Mouse (Mus musculus) limb, embryonic 14.5 days (tissue): Measurements from ENCODE around the gene Syk. TPM values are rescaled to one million over a fixed set of nuclear protein-coding genes. Genes with fewer than 3 reads are reported as not detected.

ENCODE experiments used
- ATAC-seq: fragments of 200-750 bp; cut with Nextera tagmentation; 2 replicates; pipeline ENCODE4 v1.8.0; 2017; ENCODE audit warnings: low read depth, moderate number of reproducible peaks, moderate TSS enrichment; ENCODE audit not compliant: low FRiP score
- DNase-seq: peaks from one replicate; pipeline ENCODE4 v3.0.0-alpha.2; 2015; ENCODE audit warnings: low spot score
- H3K27ac ChIP-seq: fragments of 300-500 bp; sonication (generic); replicated peaks from 2 replicates; pipeline ENCODE4 v1.5.1; 2014; ENCODE audit warnings: low read depth, mild to moderate bottlenecking, low read length, moderate library complexity, mixed read lengths
- H3K27me3 ChIP-seq: fragments of 300-500 bp; sonication (generic); 2 replicates; pipeline ENCODE4 v1.6.1; 2014; ENCODE audit warnings: low read length, mixed read lengths; ENCODE audit not compliant: control insufficient read depth, insufficient read depth
- H3K36me3 ChIP-seq: fragments of 300-500 bp; sonication (generic); 2 replicates; pipeline ENCODE4 v1.6.1; 2014; ENCODE audit warnings: mild to moderate bottlenecking, low read length, moderate library complexity, mixed read lengths; ENCODE audit not compliant: control insufficient read depth, insufficient read depth
- H3K4me1 ChIP-seq: fragments of 300-500 bp; sonication (generic); 2 replicates; pipeline ENCODE4 v1.6.1; 2014; ENCODE audit warnings: antibody characterized with exemption, low read length, mixed read lengths; ENCODE audit not compliant: control insufficient read depth, insufficient read depth
- H3K4me2 ChIP-seq: fragments of 300-500 bp; sonication (generic); replicated peaks from 2 replicates; pipeline ENCODE4 v1.6.1; 2014; ENCODE audit warnings: low read depth, mild to moderate bottlenecking, low read length, moderate library complexity; ENCODE audit not compliant: severe bottlenecking
- H3K4me3 ChIP-seq: fragments of 300-500 bp; sonication (generic); replicated peaks from 2 replicates; pipeline ENCODE4 v1.5.1; 2014; ENCODE audit warnings: low read length
- H3K9ac ChIP-seq: fragments of 300-500 bp; sonication (generic); 2 replicates; pipeline ENCODE4 v1.6.1; 2014; ENCODE audit warnings: mild to moderate bottlenecking, low read depth, low read length, moderate library complexity; ENCODE audit not compliant: severe bottlenecking
- H3K9me3 ChIP-seq: fragments of 300-500 bp; sonication (generic); 2 replicates; pipeline ENCODE4 v1.6.1; 2016; ENCODE audit warnings: low read length; ENCODE audit not compliant: control insufficient read depth
- POLR2A ChIP-seq: fragments of 200-500 bp; IDR thresholded peaks from 2 replicates; pipeline ENCODE4 v1.8.0; 2012; ENCODE audit warnings: inconsistent platforms, mild to moderate bottlenecking, moderate library complexity, borderline replicate concordance; ENCODE audit not compliant: insufficient read depth, insufficient read length; ENCODE audit errors: extremely low read depth
- WGBS: fragments of 180-500 bp; shearing (Covaris S2); extraction: QIAGEN DNeasy Blood & Tissue Kit; methylation state at CpG from one replicate; pipeline ENCODE4 v1.1.7; 2014; 5-methylcytosine and 5-hydroxymethylcytosine counted together
- polyA plus RNA-seq, 2 experiments: library from polyadenylated mRNA; depleted of rRNA in 1 of 2; stranded (reverse) in 1 of 2; unstranded in 1 of 2; fragments of >200 nt; fragmentation: Nextera tagmentation in 1 of 2; extraction: Ambion mirVana in 1 of 2; gene quantifications; 2 replicates each; pipeline versions ENCODE4 v1.2.1 to v1.2.3; 2012 to 2014

The Syk gene
- polyA plus RNA-seq, 2 experiments = 3.3 to 3.5 TPM

DNA sequence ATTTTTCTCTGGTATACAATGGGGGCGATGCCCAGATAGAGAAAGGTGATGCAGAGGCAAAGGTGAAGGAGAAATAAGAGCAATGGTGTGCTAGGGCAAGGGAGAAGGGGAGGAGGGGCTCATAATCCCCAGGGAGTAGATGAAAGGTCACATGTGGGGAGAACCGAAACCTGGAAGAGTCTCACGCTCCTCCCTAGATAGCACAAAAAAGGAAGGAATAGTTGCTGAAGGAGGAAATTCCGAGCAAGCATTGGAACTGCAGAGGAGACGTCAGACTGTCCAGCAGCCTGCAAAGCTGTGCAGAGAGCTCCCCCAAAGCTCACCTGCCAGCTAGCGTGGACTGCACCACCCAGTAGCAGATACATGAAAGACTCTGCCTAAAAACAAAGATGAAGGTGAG is 7.5 kb upstream of the Syk start:
- no peak overlapping the region for H3K4me3 ChIP-seq
- H3K9me3 ChIP-seq = no peaks in the 10 kb centered on the region
- TF ChIP-seq POLR2A = no peak
- 76% methylated on average over 6 of the region's 6 CpGs for WGBS
- DNase-seq = no peak
- no peak for ATAC-seq
- no peak overlapping the region for H3K9ac ChIP-seq
- H3K4me1 ChIP-seq = no peaks in the 10 kb centered on the region
- no peaks in the 10 kb centered on the region for H3K27me3 ChIP-seq
- no peak overlapping the region for H3K27ac ChIP-seq
- H3K4me2 ChIP-seq = no peak overlapping the region
- H3K36me3 ChIP-seq = no peaks in the 10 kb centered on the region

- Histone ChIP-seq H3K9me3 (no peaks in the 10 kb centered on the region), H3K9ac (no peak overlapping the region), H3K4me1 (no peaks in the 10 kb centered on the region), H3K36me3 (no peaks in the 10 kb centered on the region), H3K4me2 (no peak overlapping the region), H3K27me3 (no peaks in the 10 kb centered on the region), H3K27ac (no peak overlapping the region), H3K4me3 (no peak overlapping the region)
- no peak for TF ChIP-seq POLR2A
- DNase-seq (no peak), ATAC-seq (no peak)
- WGBS = 63% methylated on average over 7 of the region's 7 CpGs
These were observed 6.9 kb upstream of the Syk start for GRCm38 (mm10) chr13:52576021-52576614.

DNA sequence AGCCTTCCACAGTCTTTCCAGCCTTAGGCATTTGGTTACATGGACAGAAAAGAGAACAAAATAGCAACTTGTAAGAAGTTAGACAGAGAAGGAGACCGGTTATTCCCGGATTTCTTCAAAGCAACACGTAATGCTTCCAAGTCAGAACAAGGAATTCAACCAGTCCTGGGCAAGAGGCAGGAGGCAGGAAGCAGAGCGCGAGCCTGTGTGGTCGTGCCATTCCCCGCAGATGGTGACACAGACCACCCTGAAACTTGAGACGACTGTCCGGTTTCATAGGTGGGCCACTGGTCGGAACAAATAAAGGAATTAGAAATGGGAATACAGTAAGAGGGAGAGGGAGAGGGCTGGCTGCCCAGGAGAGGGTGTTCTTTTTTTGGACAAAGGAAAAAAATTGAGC is 6.1 kb upstream of the Syk start:
- no peak for ATAC-seq
- H3K9ac ChIP-seq = no peak overlapping the region
- no peak for DNase-seq
- no peaks in the 10 kb centered on the region for H3K9me3 ChIP-seq
- H3K4me2 ChIP-seq = no peak overlapping the region
- no peak overlapping the region for H3K27ac ChIP-seq
- H3K4me1 ChIP-seq = no peaks in the 10 kb centered on the region
- H3K36me3 ChIP-seq = no peaks in the 10 kb centered on the region
- no peak overlapping the region for H3K4me3 ChIP-seq
- no peak for TF ChIP-seq POLR2A
- 15% methylated on average over 10 of the region's 10 CpGs for WGBS
- H3K27me3 ChIP-seq = no peaks in the 10 kb centered on the region

DNA sequence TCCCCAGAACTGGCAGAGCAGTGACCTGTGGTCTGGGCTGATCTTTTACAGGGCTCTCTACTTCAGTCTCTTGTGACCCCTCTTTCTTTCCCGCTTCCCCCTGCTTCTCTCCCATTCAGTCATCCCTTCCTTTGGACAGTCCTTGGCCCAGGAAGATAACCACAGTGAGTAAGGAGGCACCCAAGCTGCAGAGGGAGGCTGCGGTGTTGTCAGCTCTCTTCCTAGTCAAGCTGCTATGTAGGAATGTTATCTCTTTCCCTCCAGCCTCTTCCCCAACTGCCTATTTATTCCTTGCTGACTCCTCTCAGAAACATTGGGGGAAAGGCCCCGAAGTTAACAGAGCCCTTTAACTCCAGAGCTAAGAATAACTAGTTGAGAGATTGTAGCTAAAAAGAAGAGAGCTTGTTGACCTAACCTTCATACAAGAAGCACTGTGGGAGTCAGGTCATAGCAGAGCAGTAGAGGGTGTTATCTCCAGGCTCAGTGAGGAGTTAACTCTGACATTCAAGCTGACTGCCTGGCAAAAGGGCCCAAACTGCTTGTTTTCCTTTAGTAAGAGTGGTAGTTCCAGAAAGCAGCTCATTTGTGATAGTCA is 5.5 kb upstream of the Syk start:
- 79% methylated on average over 3 of the region's 3 CpGs for WGBS
- TF ChIP-seq POLR2A = no peak
- ATAC-seq (no peak), DNase-seq (no peak)
- Histone ChIP-seq H3K9me3 (no peaks in the 10 kb centered on the region), H3K36me3 (no peaks in the 10 kb centered on the region), H3K27me3 (peaks cover 2% of the 10 kb centered on the region; the same call in 1 of the 2 replicates), H3K27ac (no peak overlapping the region), H3K4me1 (no peaks in the 10 kb centered on the region), H3K9ac (no peak overlapping the region), H3K4me2 (no peak overlapping the region), H3K4me3 (no peak overlapping the region)

GRCm38 (mm10) chr13:52577939-52578338 is 5.0 kb upstream of the Syk start:
- Histone ChIP-seq H3K4me3 (no peak overlapping the region), H3K9ac (no peak overlapping the region), H3K4me1 (no peaks in the 10 kb centered on the region), H3K36me3 (no peaks in the 10 kb centered on the region), H3K4me2 (no peak overlapping the region), H3K27ac (no peak overlapping the region), H3K27me3 (peaks cover 6% of the 10 kb centered on the region; the same call in 1 of the 2 replicates), H3K9me3 (no peaks in the 10 kb centered on the region)
- DNase-seq (no peak), ATAC-seq (no peak)
- WGBS = 31% methylated on average over 3 of the region's 4 CpGs
- no peak for TF ChIP-seq POLR2A

DNA sequence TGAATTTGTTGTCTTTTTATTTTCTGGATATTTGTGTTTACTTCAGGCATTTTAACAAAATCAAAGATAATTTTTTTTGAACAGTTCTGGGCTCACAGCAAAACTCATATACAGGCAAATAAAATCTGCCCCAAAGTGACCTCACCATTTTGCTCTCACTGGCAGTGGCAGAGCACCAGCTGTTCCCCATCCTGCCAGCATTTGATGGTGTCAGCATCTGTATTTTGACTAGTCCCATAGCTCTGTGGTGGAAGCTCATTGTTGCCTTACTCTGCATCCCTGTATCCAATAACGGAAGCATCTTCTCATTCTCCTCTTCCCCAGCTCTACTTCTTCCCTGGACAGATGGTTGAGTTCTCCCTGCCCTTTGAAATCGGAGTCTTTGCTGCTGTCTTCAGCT is 4.2 kb upstream of the Syk start:
- Histone ChIP-seq H3K4me2 (no peak overlapping the region), H3K27ac (no peak overlapping the region), H3K9ac (no peak overlapping the region), H3K36me3 (no peaks in the 10 kb centered on the region), H3K9me3 (no peaks in the 10 kb centered on the region), H3K4me3 (no peak overlapping the region), H3K4me1 (no peaks in the 10 kb centered on the region), H3K27me3 (peaks cover 6% of the 10 kb centered on the region)
- ATAC-seq (no peak), DNase-seq (no peak)
- 61% methylated on average over 2 of the region's 2 CpGs for WGBS
- no peak for TF ChIP-seq POLR2A
